Mouse (Mus musculus) mesoderm, embryonic 11.5 days (tissue): ENCODE data around the gene Ppp1r12b.
A peak's percentile ranks its signal among the peaks of the same experiment; 100 is the strongest.

ENCODE experiments used
- DNase-seq: peaks from one replicate; pipeline ENCODE4 v3.0.0-alpha.2; 2012; ENCODE audit warnings: low read depth, low spot score

Gene Ppp1r12b

GRCm38 (mm10) chr1:134725276-134725675 lies 230.5 kb downstream of the Ppp1r12b start:
- DNase-seq: peak; percentile 35

- DNase-seq: no peak
Observed at GRCm38 (mm10) chr1:134722891-134723290, 232.9 kb downstream of the Ppp1r12b start.

GRCm38 (mm10) chr1:134721486-134721885 lies 234.3 kb downstream of the Ppp1r12b start:
- no peak for DNase-seq

GRCm38 (mm10) chr1:134719718-134720304 lies 235.9 kb downstream of the Ppp1r12b start:
- no peak for DNase-seq

GRCm38 (mm10) chr1:134715092-134715491 lies 240.7 kb downstream of the Ppp1r12b start:
- no peak for DNase-seq

- no peak for DNase-seq
Observed at GRCm38 (mm10) chr1:134714166-134714565, 241.6 kb downstream of the Ppp1r12b start.

- DNase-seq: peak; percentile 70
Observed at GRCm38 (mm10) chr1:134713421-134713969, 242.2 kb downstream of the Ppp1r12b start.

GRCm38 (mm10) chr1:134712781-134713299 lies 242.9 kb downstream of the Ppp1r12b start:
- DNase-seq: no peak

- DNase-seq: no peak
Observed at GRCm38 (mm10) chr1:134711653-134712052, 244.1 kb downstream of the Ppp1r12b start.

- no peak for DNase-seq
Observed at GRCm38 (mm10) chr1:134711061-134711460, 244.7 kb downstream of the Ppp1r12b start.

GRCm38 (mm10) chr1:134709411-134710306 lies 246.1 kb downstream of the Ppp1r12b start:
- DNase-seq: no peak

- DNase-seq: peak; percentile 60
Observed at GRCm38 (mm10) chr1:134708801-134709385, 246.8 kb downstream of the Ppp1r12b start.

- DNase-seq: no peak
Observed at GRCm38 (mm10) chr1:134708274-134708673, 247.5 kb downstream of the Ppp1r12b start.

GRCm38 (mm10) chr1:134707516-134707915 lies 248.2 kb downstream of the Ppp1r12b start:
- DNase-seq: no peak

GRCm38 (mm10) chr1:134706549-134706948 lies 249.2 kb downstream of the Ppp1r12b start:
- DNase-seq: no peak
